Mouse (Mus musculus): Measurements from ENCODE around the gene Por. TPM values are rescaled to one million over a fixed set of nuclear protein-coding genes. Genes with fewer than 3 reads are reported as not detected.

Gene Por
- total and polyA plus RNA-seq, 3 experiments: 26.7 to 91.1 (median 90.4) TPM

GRCm38 (mm10) chr5:135733071-135733470, 63.2 kb downstream of the Por start:
- Histone ChIP-seq H3K36me3 (replicated peaks) (peaks cover 100% of the 10 kb centered on the region), H3K27me3 (ENCODE audit: insufficient read depth, low read length) (no peaks in the 10 kb centered on the region; the same call in 1 of the 2 replicates), H3K9me3 (replicated peaks) (peaks cover 6% of the 10 kb centered on the region), H3K4me3 (ENCODE audit: low read depth, low read length) (no peak overlapping the region), H3K4me1 (ENCODE audit: insufficient read depth, low read depth, low read length) (peaks cover 2% of the 10 kb centered on the region)
- no peak for ATAC-seq (ENCODE audit: extremely low read depth, insufficient number of reproducible peaks, low FRiP score, poor library complexity, severe bottlenecking)
- no peak for TF ChIP-seq TAL1 (conservative IDR thresholded peaks at IDR 0.05; ENCODE audit: low read depth, low read length)
- DNase-seq (ENCODE audit: low spot score): no peak

GRCm38 (mm10) chr5:135734057-135734680, 64.3 kb downstream of the Por start:
- Histone ChIP-seq H3K9me3 (replicated peaks) (peaks cover 6% of the 10 kb centered on the region), H3K4me3 (ENCODE audit: low read depth, low read length) (no peak overlapping the region), H3K4me1 (ENCODE audit: insufficient read depth, low read depth, low read length) (peaks cover 2% of the 10 kb centered on the region), H3K27me3 (ENCODE audit: insufficient read depth, low read length) (no peaks in the 10 kb centered on the region; the same call in 1 of the 2 replicates), H3K36me3 (replicated peaks) (peaks cover 93% of the 10 kb centered on the region)
- no peak for ATAC-seq (ENCODE audit: extremely low read depth, insufficient number of reproducible peaks, low FRiP score, poor library complexity, severe bottlenecking)
- DNase-seq (ENCODE audit: low spot score): no peak
- TF ChIP-seq GATA2 (IDR thresholded peaks at IDR 0.05; ENCODE audit: borderline replicate concordance, low read depth, low read length): no peak
- no peak for TF ChIP-seq TAL1 (conservative IDR thresholded peaks at IDR 0.05; ENCODE audit: low read depth, low read length)
- TF ChIP-seq POLR2AphosphoS5 (IDR thresholded peaks at IDR 0.05; ENCODE audit: insufficient replicate concordance, low read depth, low read length): no peak
- no peak for TF ChIP-seq GATA1 (IDR thresholded peaks at IDR 0.05; ENCODE audit: borderline replicate concordance, low read length)
- no peak for TF ChIP-seq CTCF (IDR thresholded peaks at IDR 0.05; ENCODE audit: low read depth, low read length)

- ATAC-seq (ENCODE audit: extremely low read depth, insufficient number of reproducible peaks, low FRiP score, poor library complexity, severe bottlenecking) (no peak), DNase-seq (ENCODE audit: low spot score) (no peak)
- Histone ChIP-seq H3K4me1 (ENCODE audit: insufficient read depth, low read depth, low read length) (peaks cover 2% of the 10 kb centered on the region), H3K4me3 (ENCODE audit: low read depth, low read length) (no peak overlapping the region), H3K36me3 (replicated peaks) (peaks cover 87% of the 10 kb centered on the region), H3K9me3 (replicated peaks) (peaks cover 6% of the 10 kb centered on the region), H3K27me3 (ENCODE audit: insufficient read depth, low read length) (no peaks in the 10 kb centered on the region; the same call in 1 of the 2 replicates)
- TF ChIP-seq TAL1 (conservative IDR thresholded peaks at IDR 0.05; ENCODE audit: low read depth, low read length) (no peak), CTCF (IDR thresholded peaks at IDR 0.05; ENCODE audit: low read depth, low read length) (no peak), POLR2AphosphoS5 (IDR thresholded peaks at IDR 0.05; ENCODE audit: insufficient replicate concordance, low read depth, low read length) (no peak), GATA2 (IDR thresholded peaks at IDR 0.05; ENCODE audit: borderline replicate concordance, low read depth, low read length) (no peak), GATA1 (IDR thresholded peaks at IDR 0.05; ENCODE audit: borderline replicate concordance, low read length) (no peak)
These were observed 65.9 kb downstream of the Por start for GRCm38 (mm10) chr5:135735741-135736140.

- no peak for ATAC-seq (ENCODE audit: extremely low read depth, insufficient number of reproducible peaks, low FRiP score, poor library complexity, severe bottlenecking)
- H3K27me3 ChIP-seq (ENCODE audit: insufficient read depth, low read length): no peaks in the 10 kb centered on the region
- DNase-seq (ENCODE audit: low spot score): no peak
- no peak overlapping the region for H3K4me3 ChIP-seq (ENCODE audit: low read depth, low read length)
- TF ChIP-seq POLR2AphosphoS5 (IDR thresholded peaks at IDR 0.05; ENCODE audit: insufficient replicate concordance, low read depth, low read length): no peak
- TF ChIP-seq TAL1 (conservative IDR thresholded peaks at IDR 0.05; ENCODE audit: low read depth, low read length): no peak
- TF ChIP-seq CTCF (IDR thresholded peaks at IDR 0.05; ENCODE audit: low read depth, low read length): no peak
- H3K4me1 ChIP-seq (ENCODE audit: insufficient read depth, low read depth, low read length): peaks cover 2% of the 10 kb centered on the region
- peaks cover 86% of the 10 kb centered on the region for H3K36me3 ChIP-seq (replicated peaks)
- peaks cover 6% of the 10 kb centered on the region for H3K9me3 ChIP-seq (replicated peaks)
These were observed 66.7 kb downstream of the Por start for GRCm38 (mm10) chr5:135736544-135736943.

- peaks cover 86% of the 10 kb centered on the region for H3K36me3 ChIP-seq (replicated peaks)
- no peak for TF ChIP-seq POLR2AphosphoS5 (IDR thresholded peaks at IDR 0.05; ENCODE audit: insufficient replicate concordance, low read depth, low read length)
- no peak; the same call in 1 of the 2 replicates for TF ChIP-seq CTCF (IDR thresholded peaks at IDR 0.05; ENCODE audit: low read depth, low read length)
- TF ChIP-seq TAL1 (conservative IDR thresholded peaks at IDR 0.05; ENCODE audit: low read depth, low read length): no peak
- no peak for TF ChIP-seq GATA1 (IDR thresholded peaks at IDR 0.05; ENCODE audit: borderline replicate concordance, low read length)
- no peak for TF ChIP-seq GATA2 (IDR thresholded peaks at IDR 0.05; ENCODE audit: borderline replicate concordance, low read depth, low read length)
- H3K4me1 ChIP-seq (ENCODE audit: insufficient read depth, low read depth, low read length): peaks cover 2% of the 10 kb centered on the region
- H3K27me3 ChIP-seq (ENCODE audit: insufficient read depth, low read length): no peaks in the 10 kb centered on the region
- peaks cover 6% of the 10 kb centered on the region for H3K9me3 ChIP-seq (replicated peaks)
- no peak for DNase-seq (ENCODE audit: low spot score)
- no peak for ATAC-seq (ENCODE audit: extremely low read depth, insufficient number of reproducible peaks, low FRiP score, poor library complexity, severe bottlenecking)
- no peak overlapping the region for H3K4me3 ChIP-seq (ENCODE audit: low read depth, low read length)
These were observed 67.3 kb downstream of the Por start for GRCm38 (mm10) chr5:135737154-135737553.

GRCm38 (mm10) chr5:135738266-135738665, 68.4 kb downstream of the Por start:
- Histone ChIP-seq H3K36me3 (replicated peaks) (peaks cover 78% of the 10 kb centered on the region), H3K4me3 (ENCODE audit: low read depth, low read length) (no peak overlapping the region), H3K4me1 (ENCODE audit: insufficient read depth, low read depth, low read length) (peaks cover 7% of the 10 kb centered on the region), H3K9me3 (replicated peaks) (peaks cover 6% of the 10 kb centered on the region), H3K27me3 (ENCODE audit: insufficient read depth, low read length) (no peaks in the 10 kb centered on the region)
- DNase-seq (ENCODE audit: low spot score) (no peak), ATAC-seq (ENCODE audit: extremely low read depth, insufficient number of reproducible peaks, low FRiP score, poor library complexity, severe bottlenecking) (no peak)
- TF ChIP-seq GATA1 (IDR thresholded peaks at IDR 0.05; ENCODE audit: borderline replicate concordance, low read length) (no peak), POLR2AphosphoS5 (IDR thresholded peaks at IDR 0.05; ENCODE audit: insufficient replicate concordance, low read depth, low read length) (no peak), CTCF (IDR thresholded peaks at IDR 0.05; ENCODE audit: low read depth, low read length) (no peak), TAL1 (conservative IDR thresholded peaks at IDR 0.05; ENCODE audit: low read depth, low read length) (no peak), GATA2 (IDR thresholded peaks at IDR 0.05; ENCODE audit: borderline replicate concordance, low read depth, low read length) (no peak)

Measured in G1E (cell line).